Mouse (Mus musculus): Measurements from ENCODE around the gene Spns2. TPM values are rescaled to one million over a fixed set of nuclear protein-coding genes. Genes with fewer than 3 reads are reported as not detected.

Spns2 gene
- polyA plus RNA-seq, 1 experiment from 2014 or later: 8.5 TPM

DNA sequence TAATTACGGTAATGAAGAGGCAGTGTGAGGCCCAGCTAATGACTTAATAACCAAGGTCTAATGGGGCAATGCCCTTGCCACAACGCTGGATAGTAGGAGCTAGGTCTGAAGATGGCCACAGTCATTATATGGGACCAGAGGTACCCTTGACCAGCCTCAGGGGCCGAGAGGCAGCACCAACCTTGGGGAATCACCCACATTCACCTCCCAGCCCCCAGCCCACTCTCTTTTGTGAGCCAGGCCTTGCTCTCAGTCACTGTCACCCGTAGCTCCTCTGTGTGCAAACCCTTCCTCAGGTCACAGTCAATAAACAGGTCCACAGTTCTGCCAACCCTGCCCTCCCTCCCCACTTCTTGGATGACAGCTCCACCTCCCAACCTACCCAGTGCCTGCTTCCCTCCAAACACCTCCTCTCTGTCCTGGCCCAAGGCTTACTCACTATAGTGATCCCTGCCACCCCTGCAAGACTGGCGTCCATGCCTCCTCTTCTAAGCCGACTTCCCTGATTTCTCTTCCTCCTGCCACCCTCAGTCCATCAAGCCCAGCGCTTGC lies 13.6 kb downstream of the Spns2 start:
- ATAC-seq (ENCODE audit: insufficient read depth) (no peak), DNase-seq (no peak)
- Histone ChIP-seq H3K4me1 (ENCODE audit: insufficient read depth) (peaks cover 22% of the 10 kb centered on the region; the same call in 1 of the 2 replicates), H3K27me3 (ENCODE audit: insufficient read depth, low read length) (no peaks in the 10 kb centered on the region), H3K4me2 (no peak overlapping the region), H3K36me3 (ENCODE audit: insufficient read depth) (no peaks in the 10 kb centered on the region), H3K27ac (ENCODE audit: low read depth) (no peak overlapping the region), H3K9ac (no peak overlapping the region), H3K9me3 (ENCODE audit: low read depth, low read length) (no peaks in the 10 kb centered on the region), H3K4me3 (ENCODE audit: low read depth, low read length) (no peak overlapping the region)
- TF ChIP-seq CTCF (IDR thresholded peaks at IDR 0.05; ENCODE audit: low read depth): no peak
- 75% methylated on average over 7 of the region's 7 CpGs for WGBS

DNA sequence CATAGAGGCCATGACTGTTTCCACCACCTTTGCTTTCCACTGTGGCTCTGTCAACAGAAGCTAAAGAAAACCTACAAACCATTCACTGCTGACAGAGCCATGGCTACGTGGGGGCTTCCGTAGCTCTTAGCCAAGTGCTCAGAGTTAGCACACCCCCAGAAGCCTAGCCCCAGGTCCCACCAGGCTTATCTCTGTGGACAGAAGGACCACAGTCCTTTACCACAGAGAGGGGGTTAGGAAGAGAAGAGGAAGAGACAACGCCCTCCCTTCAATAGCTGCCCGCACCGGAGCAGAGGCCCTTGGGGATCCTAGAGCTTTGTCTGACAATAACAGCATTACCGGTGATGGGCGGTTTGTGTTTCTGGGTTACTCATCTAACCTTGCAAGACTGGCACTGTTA lies 14.3 kb downstream of the Spns2 start:
- no peak for ATAC-seq (ENCODE audit: insufficient read depth)
- Histone ChIP-seq H3K4me1 (ENCODE audit: insufficient read depth) (peaks cover 23% of the 10 kb centered on the region; the same call in 1 of the 2 replicates), H3K27ac (ENCODE audit: low read depth) (no peak overlapping the region; the same call in 1 of the 2 replicates), H3K27me3 (ENCODE audit: insufficient read depth, low read length) (no peaks in the 10 kb centered on the region), H3K4me2 (no peak overlapping the region), H3K36me3 (ENCODE audit: insufficient read depth) (no peaks in the 10 kb centered on the region), H3K4me3 (ENCODE audit: low read depth, low read length) (no peak overlapping the region), H3K9me3 (ENCODE audit: low read depth, low read length) (no peaks in the 10 kb centered on the region), H3K9ac (no peak overlapping the region)
- 77% methylated on average over 7 of the region's 7 CpGs for WGBS
- DNase-seq: no peak
- TF ChIP-seq CTCF (IDR thresholded peaks at IDR 0.05; ENCODE audit: low read depth): no peak

DNA sequence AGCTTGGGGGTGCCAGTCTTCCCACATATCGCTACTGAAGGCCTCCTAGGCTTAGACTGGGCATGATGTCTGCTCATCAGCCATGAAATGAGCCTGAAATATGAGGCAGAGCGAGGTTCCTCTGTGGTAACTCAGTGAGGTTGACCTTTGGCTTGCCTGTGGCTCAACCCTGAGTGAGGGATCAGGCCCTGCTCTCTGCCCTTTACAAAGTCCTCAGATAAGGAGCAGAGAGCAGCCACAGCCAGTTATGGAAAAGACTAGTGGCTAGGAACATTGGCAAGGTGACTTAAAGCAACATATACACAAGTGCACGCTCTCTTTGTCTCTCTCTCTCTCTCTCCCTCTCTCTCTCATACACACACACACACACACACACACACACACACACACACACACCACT lies 14.8 kb downstream of the Spns2 start:
- H3K27ac ChIP-seq (ENCODE audit: low read depth): no peak overlapping the region
- WGBS: 72% methylated on average over 3 of the region's 3 CpGs
- H3K36me3 ChIP-seq (ENCODE audit: insufficient read depth): no peaks in the 10 kb centered on the region
- H3K27me3 ChIP-seq (ENCODE audit: insufficient read depth, low read length): no peaks in the 10 kb centered on the region
- no peak overlapping the region for H3K4me2 ChIP-seq
- H3K4me1 ChIP-seq (ENCODE audit: insufficient read depth): peaks cover 24% of the 10 kb centered on the region; the same call in 1 of the 2 replicates
- H3K9me3 ChIP-seq (ENCODE audit: low read depth, low read length): no peaks in the 10 kb centered on the region
- DNase-seq (no peak), ATAC-seq (ENCODE audit: insufficient read depth) (no peak)
- H3K9ac ChIP-seq: no peak overlapping the region
- H3K4me3 ChIP-seq (ENCODE audit: low read depth, low read length): no peak overlapping the region
- TF ChIP-seq CTCF (IDR thresholded peaks at IDR 0.05; ENCODE audit: low read depth): no peak

DNA sequence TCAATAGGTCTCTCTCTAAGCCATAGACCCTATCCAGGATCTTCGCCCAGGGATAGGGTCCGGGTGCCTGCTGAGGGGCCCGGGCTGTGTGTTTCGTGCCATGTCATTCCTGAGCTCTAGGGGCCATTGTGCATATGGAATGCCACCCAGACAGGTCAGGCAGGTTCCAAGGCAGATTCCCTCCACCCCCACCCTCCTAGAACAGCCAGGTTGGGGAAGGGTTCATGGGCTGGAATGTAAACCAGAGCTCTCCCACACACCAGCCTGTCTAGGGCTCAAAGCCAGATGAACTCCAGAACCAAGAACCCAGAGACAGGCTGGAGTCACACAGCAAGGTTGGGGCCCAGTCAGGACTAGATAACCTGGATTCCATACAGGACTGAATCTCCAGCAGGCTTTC lies 16.2 kb downstream of the Spns2 start:
- H3K4me1 ChIP-seq (ENCODE audit: insufficient read depth): peaks cover 38% of the 10 kb centered on the region
- WGBS: 62% methylated on average over 4 of the region's 4 CpGs
- H3K4me2 ChIP-seq: no peak overlapping the region
- no peaks in the 10 kb centered on the region for H3K36me3 ChIP-seq (ENCODE audit: insufficient read depth)
- ATAC-seq (ENCODE audit: insufficient read depth) (peak; percentile 57), DNase-seq (peak; percentile 63)
- TF ChIP-seq CTCF (IDR thresholded peaks at IDR 0.05; ENCODE audit: low read depth): no peak
- no peaks in the 10 kb centered on the region for H3K27me3 ChIP-seq (ENCODE audit: insufficient read depth, low read length)
- H3K4me3 ChIP-seq (ENCODE audit: low read depth, low read length): no peak overlapping the region
- H3K9me3 ChIP-seq (ENCODE audit: low read depth, low read length): no peaks in the 10 kb centered on the region
- peak overlapping the region; percentile 61 for H3K27ac ChIP-seq (ENCODE audit: low read depth)
- no peak overlapping the region for H3K9ac ChIP-seq

DNA sequence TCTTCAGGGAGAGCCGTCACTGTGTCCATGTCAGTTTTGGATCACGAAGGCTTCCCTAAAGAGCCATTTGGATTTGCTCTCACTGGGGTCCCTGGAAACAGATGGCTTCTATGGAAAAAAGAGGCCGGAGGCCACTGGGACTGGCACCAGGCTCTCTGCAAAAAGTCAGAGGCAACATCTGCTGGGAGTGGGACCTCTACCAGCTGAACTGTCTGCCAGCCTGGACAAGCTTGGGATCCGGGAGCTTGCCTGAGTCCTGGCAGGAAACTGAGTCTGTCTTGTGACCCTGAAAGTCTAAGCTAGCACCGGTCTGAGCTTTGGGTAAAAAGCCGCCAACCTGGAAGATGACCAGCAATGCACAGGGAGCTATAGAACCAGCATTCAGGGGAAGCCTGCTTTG lies 18.3 kb downstream of the Spns2 start:
- WGBS: 72% methylated on average over 6 of the region's 6 CpGs
- H3K36me3 ChIP-seq (ENCODE audit: insufficient read depth): no peaks in the 10 kb centered on the region
- no peak overlapping the region for H3K4me2 ChIP-seq
- peaks cover 46% of the 10 kb centered on the region for H3K4me1 ChIP-seq (ENCODE audit: insufficient read depth)
- ATAC-seq (ENCODE audit: insufficient read depth) (no peak), DNase-seq (no peak)
- H3K9me3 ChIP-seq (ENCODE audit: low read depth, low read length): no peaks in the 10 kb centered on the region
- no peak for TF ChIP-seq CTCF (IDR thresholded peaks at IDR 0.05; ENCODE audit: low read depth)
- peak overlapping the region; percentile 89 for H3K27ac ChIP-seq (ENCODE audit: low read depth)
- no peak overlapping the region for H3K9ac ChIP-seq
- H3K27me3 ChIP-seq (ENCODE audit: insufficient read depth, low read length): no peaks in the 10 kb centered on the region
- no peak overlapping the region for H3K4me3 ChIP-seq (ENCODE audit: low read depth, low read length)

DNA sequence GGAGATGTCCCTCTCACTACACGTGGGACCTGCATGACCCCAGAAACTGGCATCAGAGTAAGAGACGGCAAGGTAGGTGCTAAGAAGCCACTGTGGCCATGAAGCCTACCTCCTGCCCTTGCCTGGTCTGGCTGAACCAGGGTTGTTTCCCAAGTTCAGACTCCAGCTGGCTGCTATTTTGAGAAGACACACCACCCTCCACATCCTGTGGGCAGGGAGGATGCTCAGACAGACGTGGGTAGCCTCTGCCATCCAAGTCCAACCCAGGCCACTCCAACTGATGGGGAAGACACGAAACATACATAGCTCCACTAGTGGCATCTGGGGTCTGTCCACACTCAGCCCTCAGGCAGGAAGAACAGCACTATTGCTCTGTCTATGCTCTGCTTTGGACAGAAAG lies 19.7 kb downstream of the Spns2 start:
- Histone ChIP-seq H3K4me1 (ENCODE audit: insufficient read depth) (peaks cover 55% of the 10 kb centered on the region), H3K4me3 (ENCODE audit: low read depth, low read length) (no peak overlapping the region), H3K9me3 (ENCODE audit: low read depth, low read length) (no peaks in the 10 kb centered on the region), H3K27ac (ENCODE audit: low read depth) (peak overlapping the region; percentile 74), H3K27me3 (ENCODE audit: insufficient read depth, low read length) (no peaks in the 10 kb centered on the region), H3K4me2 (no peak overlapping the region), H3K9ac (no peak overlapping the region), H3K36me3 (ENCODE audit: insufficient read depth) (no peaks in the 10 kb centered on the region)
- no peak for TF ChIP-seq CTCF (IDR thresholded peaks at IDR 0.05; ENCODE audit: low read depth)
- ATAC-seq (ENCODE audit: insufficient read depth) (no peak), DNase-seq (no peak)
- 54% methylated on average over 4 of the region's 4 CpGs for WGBS

DNA sequence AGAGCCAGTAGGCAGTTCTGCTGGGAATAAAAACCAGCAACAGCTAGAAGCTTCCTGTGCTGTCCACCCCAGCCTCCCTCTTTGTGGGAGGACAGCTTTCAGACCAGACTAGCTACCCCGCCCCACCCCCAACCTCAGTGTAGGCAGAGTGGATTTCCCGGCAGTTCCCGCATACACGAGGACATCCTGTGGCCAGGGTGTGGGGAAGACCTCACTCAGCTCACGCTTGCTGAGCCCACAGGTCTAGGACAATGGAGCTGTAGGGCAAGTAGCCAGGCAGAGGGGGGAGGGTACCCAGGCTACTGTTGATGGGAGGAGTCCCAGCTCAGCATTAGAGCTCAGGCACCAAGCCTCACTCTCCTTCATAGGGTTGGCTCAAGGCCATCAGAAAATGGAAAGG lies 20.5 kb downstream of the Spns2 start:
- WGBS: 11% methylated on average over 5 of the region's 5 CpGs
- H3K36me3 ChIP-seq (ENCODE audit: insufficient read depth): no peaks in the 10 kb centered on the region
- H3K9me3 ChIP-seq (ENCODE audit: low read depth, low read length): no peaks in the 10 kb centered on the region
- peaks cover 55% of the 10 kb centered on the region for H3K4me1 ChIP-seq (ENCODE audit: insufficient read depth)
- no peak overlapping the region for H3K4me3 ChIP-seq (ENCODE audit: low read depth, low read length)
- peak overlapping the region; percentile 88 for H3K27ac ChIP-seq (ENCODE audit: low read depth)
- H3K27me3 ChIP-seq (ENCODE audit: insufficient read depth, low read length): no peaks in the 10 kb centered on the region
- H3K9ac ChIP-seq: no peak overlapping the region
- H3K4me2 ChIP-seq: no peak overlapping the region
- DNase-seq: peak; percentile 88
- TF ChIP-seq CTCF (IDR thresholded peaks at IDR 0.05; ENCODE audit: low read depth): no peak
- ATAC-seq (ENCODE audit: insufficient read depth): peak; percentile 73; the same call in 1 of the 2 replicates
